Mouse (Mus musculus) ES-Bruce4 (cell line): ENCODE results near the gene Rab40c. TPM values are rescaled to one million over a fixed set of nuclear protein-coding genes. Genes with fewer than 3 reads are reported as not detected.

Experiments used
- H3K27ac ChIP-seq: 2 replicates; pipeline ENCODE4 v1.5.1; 2012; ENCODE audit warnings: low read length, inconsistent platforms; ENCODE audit not compliant: insufficient read depth
- H3K27me3 ChIP-seq: 2 replicates; pipeline ENCODE4 v1.6.1; 2012; ENCODE audit warnings: mild to moderate bottlenecking, low read length, inconsistent platforms; ENCODE audit not compliant: control insufficient read depth, poor library complexity, insufficient read depth, severe bottlenecking
- H3K36me3 ChIP-seq: 2 replicates; pipeline ENCODE4 v1.6.1; 2012; ENCODE audit warnings: inconsistent platforms, mild to moderate bottlenecking, low read length, moderate library complexity; ENCODE audit not compliant: control insufficient read depth, poor library complexity, insufficient read depth, severe bottlenecking
- H3K4me1 ChIP-seq: one replicate; pipeline ENCODE4 v1.8.1; 2011; ENCODE audit warnings: low read length; ENCODE audit not compliant: control insufficient read depth, insufficient read depth
- H3K4me3 ChIP-seq: 2 replicates; pipeline ENCODE4 v1.5.1; 2011; ENCODE audit warnings: low read depth, mild to moderate bottlenecking, low read length
- H3K9ac ChIP-seq: 2 replicates; pipeline ENCODE4 v1.6.1; 2012; ENCODE audit warnings: low read depth, mild to moderate bottlenecking, inconsistent platforms; ENCODE audit not compliant: poor library complexity, severe bottlenecking
- H3K9me3 ChIP-seq: replicated peaks from 2 replicates; pipeline ENCODE4 v1.6.1; 2012; ENCODE audit warnings: mild to moderate bottlenecking, low read length, inconsistent platforms; ENCODE audit not compliant: control insufficient read depth, poor library complexity, insufficient read depth, severe bottlenecking
- CTCF ChIP-seq: IDR thresholded peaks from one replicate; pipeline ENCODE4 v1.8.1; 2011; ENCODE audit warnings: low read depth, low read length
- EP300 ChIP-seq: IDR thresholded peaks from 2 replicates; pipeline ENCODE4 v1.6.1; 2011; ENCODE audit warnings: low read depth, low read length; ENCODE audit not compliant: insufficient read depth
- POLR2A ChIP-seq: IDR thresholded peaks from one replicate; pipeline ENCODE4 v1.8.1; 2011; ENCODE audit warnings: low read length; ENCODE audit not compliant: insufficient read depth
- polyA plus RNA-seq: library from polyadenylated mRNA; stranded (reverse); fragments of >200 nt; gene quantifications from 2 replicates; pipeline ENCODE4 v1.2.4, GENCODE M21; 2011; ENCODE audit warnings: low read depth; ENCODE audit not compliant: missing spikeins, insufficient read depth, insufficient read length

Gene Rab40c
- polyA plus RNA-seq, result 21.3 and 22.7 TPM in 2 replicates

GRCm38 (mm10) chr17:25919144-25919785 is at the start of gene Rab40c:
Gene Rab40c, minus strand, starts transcription at chr17:25919727.
- no peaks in the 10 kb centered on the region for H3K9me3 ChIP-seq
- H3K4me3 ChIP-seq, result peak within 1 kb of the TSS; percentile 97
- H3K4me1 ChIP-seq, result no peaks in the 10 kb centered on the region
- no peaks in the 10 kb centered on the region for H3K36me3 ChIP-seq
- H3K27me3 ChIP-seq, result no peaks in the 10 kb centered on the region
- TF ChIP-seq EP300, result no peak
- no peak for TF ChIP-seq POLR2A
- no peak for TF ChIP-seq CTCF
- peak within 1 kb of the TSS; percentile 39 for H3K27ac ChIP-seq
- peak within 1 kb of the TSS; percentile 73 for H3K9ac ChIP-seq

DNA sequence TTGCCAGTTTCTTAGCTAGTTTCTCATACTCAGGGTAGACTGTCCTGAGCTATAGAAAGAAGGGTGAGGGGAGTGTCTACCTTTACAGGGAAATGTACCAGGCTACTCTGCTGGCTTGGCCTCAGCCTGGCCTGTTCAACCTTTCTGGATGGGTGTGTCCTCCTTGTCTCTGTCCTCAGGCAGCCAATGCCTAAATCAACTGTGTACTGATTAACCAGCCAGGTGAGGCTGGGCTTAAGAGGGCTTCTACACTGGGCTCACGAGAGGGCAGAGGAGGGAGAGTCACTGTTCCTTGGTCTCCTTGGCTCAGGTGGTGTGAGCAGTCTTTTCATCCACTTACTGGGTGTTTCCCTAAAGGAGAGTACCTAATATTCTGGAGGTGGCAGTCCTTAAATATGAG is 48.6 kb upstream of the Rab40c start:
- TF ChIP-seq EP300 (no peak), POLR2A (no peak), CTCF (no peak)
- no peak overlapping the region for H3K4me3 ChIP-seq
- H3K27ac ChIP-seq, result no peak overlapping the region
- H3K27me3 ChIP-seq, result no peaks in the 10 kb centered on the region
- H3K4me1 ChIP-seq, result no peaks in the 10 kb centered on the region
- H3K9ac ChIP-seq, result no peak overlapping the region
- no peaks in the 10 kb centered on the region for H3K36me3 ChIP-seq
- H3K9me3 ChIP-seq, result no peaks in the 10 kb centered on the region

DNA sequence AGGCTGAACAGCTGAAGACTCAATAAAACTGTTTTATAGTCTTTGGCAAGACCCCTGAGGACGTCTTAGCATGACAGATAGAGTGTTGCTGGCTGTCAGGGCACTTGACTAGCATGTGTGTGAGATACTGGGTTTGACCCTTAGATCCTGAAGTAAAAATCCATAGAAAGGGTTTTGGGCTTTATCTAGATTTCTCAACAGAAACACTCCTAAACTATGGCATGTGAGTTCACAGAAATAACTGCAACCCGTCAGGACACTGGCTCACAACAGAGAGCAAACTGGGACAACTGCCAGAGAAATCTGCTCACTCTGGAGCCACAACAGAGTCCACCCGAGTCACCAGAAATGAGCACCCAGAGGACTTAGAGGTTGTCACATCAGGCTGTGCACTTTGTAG is 48.1 kb upstream of the Rab40c start:
- H3K4me3 ChIP-seq, result no peak overlapping the region
- no peaks in the 10 kb centered on the region for H3K36me3 ChIP-seq
- H3K9ac ChIP-seq, result no peak overlapping the region
- no peak for TF ChIP-seq CTCF
- TF ChIP-seq POLR2A, result no peak
- no peak for TF ChIP-seq EP300
- H3K4me1 ChIP-seq, result no peaks in the 10 kb centered on the region
- no peak overlapping the region for H3K27ac ChIP-seq
- H3K9me3 ChIP-seq, result no peaks in the 10 kb centered on the region
- H3K27me3 ChIP-seq, result no peaks in the 10 kb centered on the region

DNA sequence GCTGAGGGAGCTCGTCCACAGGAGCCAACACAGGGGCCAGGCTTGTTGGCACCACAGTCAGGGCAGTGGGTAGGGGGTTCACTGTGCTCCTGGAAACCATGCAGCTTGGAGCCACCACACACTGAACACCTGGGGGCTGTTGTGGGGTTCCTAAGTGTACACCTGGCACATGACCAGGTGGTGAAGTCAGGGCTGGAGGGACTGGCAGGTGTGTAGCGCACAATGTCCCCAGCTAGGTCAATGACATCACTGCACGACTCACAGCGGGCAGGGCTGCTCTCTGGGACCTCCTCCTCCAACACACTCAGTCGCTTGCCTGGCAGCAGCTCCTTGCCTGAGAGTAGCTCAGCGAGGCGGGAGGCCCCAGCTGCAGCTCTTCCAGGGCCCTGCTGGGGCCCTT is 44.7 kb upstream of the Rab40c start:
- Histone ChIP-seq H3K4me1 (no peaks in the 10 kb centered on the region), H3K27me3 (no peaks in the 10 kb centered on the region), H3K27ac (no peak overlapping the region), H3K4me3 (no peak overlapping the region), H3K36me3 (no peaks in the 10 kb centered on the region), H3K9ac (no peak overlapping the region), H3K9me3 (no peaks in the 10 kb centered on the region)
- no peak for TF ChIP-seq POLR2A
- TF ChIP-seq CTCF, result no peak
- TF ChIP-seq EP300, result no peak

DNA sequence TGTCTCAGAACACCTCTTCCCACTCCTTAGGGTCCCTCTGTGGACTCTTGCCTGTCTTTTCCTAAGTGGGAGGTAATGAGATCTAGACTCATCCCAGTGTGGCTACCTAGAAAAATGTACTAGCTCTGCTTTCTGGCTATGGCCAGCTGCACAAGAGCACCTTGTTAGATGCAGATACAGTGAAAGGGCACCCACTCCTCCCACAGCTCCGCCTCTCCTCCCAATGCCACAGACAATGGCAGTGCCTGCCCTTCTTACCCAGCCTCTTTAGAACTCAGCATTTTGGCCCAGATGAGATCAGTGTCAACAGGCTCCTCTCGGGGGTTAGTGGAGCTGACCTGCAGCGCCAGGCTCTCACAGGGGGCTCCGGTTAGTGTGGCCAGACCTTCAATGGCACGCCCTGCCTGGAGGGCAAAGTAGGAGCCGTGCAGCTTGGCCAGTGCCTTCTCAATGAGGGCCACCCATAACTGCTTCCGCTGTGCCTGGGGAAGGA is 42.9 kb upstream of the Rab40c start:
- H3K36me3 ChIP-seq, result no peaks in the 10 kb centered on the region
- no peak overlapping the region for H3K27ac ChIP-seq
- TF ChIP-seq EP300, result no peak
- TF ChIP-seq CTCF, result no peak
- TF ChIP-seq POLR2A, result no peak
- H3K9ac ChIP-seq, result no peak overlapping the region
- H3K27me3 ChIP-seq, result no peaks in the 10 kb centered on the region
- H3K4me1 ChIP-seq, result no peaks in the 10 kb centered on the region
- H3K9me3 ChIP-seq, result no peaks in the 10 kb centered on the region
- H3K4me3 ChIP-seq, result no peak overlapping the region

DNA sequence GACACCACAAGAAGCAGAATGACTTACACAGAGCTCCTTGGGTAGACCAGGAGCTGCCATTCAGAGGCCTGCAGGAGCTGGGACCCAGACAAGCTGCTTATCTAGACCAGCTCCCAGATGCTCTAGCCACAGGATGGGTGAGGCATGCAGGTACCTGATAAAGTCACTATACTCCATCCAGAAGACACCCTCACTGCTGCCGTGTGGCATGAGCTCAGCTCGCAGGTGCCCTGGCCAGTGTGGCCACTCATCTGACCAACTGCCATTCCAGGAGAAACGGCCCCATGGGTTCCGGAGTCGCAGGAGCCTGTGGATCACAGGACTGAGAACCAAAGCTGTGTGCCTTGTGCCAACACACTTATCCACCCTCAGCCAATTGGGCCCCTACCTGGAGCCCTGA is 42.0 kb upstream of the Rab40c start:
- no peaks in the 10 kb centered on the region for H3K27me3 ChIP-seq
- no peaks in the 10 kb centered on the region for H3K36me3 ChIP-seq
- H3K9me3 ChIP-seq, result no peaks in the 10 kb centered on the region
- no peak overlapping the region for H3K27ac ChIP-seq
- no peaks in the 10 kb centered on the region for H3K4me1 ChIP-seq
- no peak for TF ChIP-seq CTCF
- no peak overlapping the region for H3K4me3 ChIP-seq
- H3K9ac ChIP-seq, result no peak overlapping the region
